ENCODE assay signal across 7 mouse cellular contexts in the genomic region with DNA sequence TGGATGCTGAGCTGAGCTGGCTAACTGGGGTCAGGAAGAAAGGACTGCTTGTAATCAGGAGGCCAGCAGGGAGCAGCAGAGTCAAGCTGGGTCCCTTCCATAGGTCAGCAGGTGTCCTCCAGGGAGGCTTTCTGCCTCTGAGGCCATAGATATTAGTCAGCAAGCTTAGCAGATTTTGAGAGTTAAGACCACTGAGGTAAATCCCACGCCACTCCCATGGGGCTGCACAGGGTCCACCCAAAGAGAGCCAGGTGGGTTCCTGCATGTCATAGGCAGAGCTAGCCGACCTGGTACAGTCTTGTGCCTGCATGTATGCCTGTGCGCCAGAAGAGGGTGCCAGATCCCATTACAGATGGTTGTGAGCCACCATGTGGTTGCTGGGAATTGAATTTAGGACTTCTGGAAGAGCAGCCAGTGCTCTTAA.
A peak's percentile ranks its signal among the peaks of the same experiment; 100 is the strongest.
DNase-seq lines count a peak whose midpoint lies in the region; ATAC-seq lines count a peak whose summit lies in the region.

No protein-coding gene starts in this region.

- no peak overlapping the region for H3K9ac ChIP-seq in kidney, embryonic 14.5 days (ENCODE audit: low read depth, low read length)
- no peak overlapping the region for H3K9ac ChIP-seq in liver, embryonic 12.5 days

- peaks cover 40% of the 10 kb centered on the region for H3K4me1 ChIP-seq in kidney, embryonic 14.5 days (ENCODE audit: control insufficient read depth, insufficient read depth, low read length)
- H3K4me1 ChIP-seq in liver, embryonic 12.5 days = peaks cover 80% of the 10 kb centered on the region

- no peak overlapping the region for H3K4me2 ChIP-seq in kidney, embryonic 14.5 days (replicated peaks; ENCODE audit: low read depth, low read length)
- no peak overlapping the region for H3K4me2 ChIP-seq in liver, embryonic 12.5 days

- H3K9me3 ChIP-seq in kidney, embryonic 14.5 days (ENCODE audit: control insufficient read depth, low read length) = 0 out of 2 replicates have a peak, but pooled peaks cover 2% of the 10 kb centered on the region
- H3K9me3 ChIP-seq in liver, embryonic 12.5 days (replicated peaks) = no peaks in the 10 kb centered on the region

- peak; percentile 53 for DNase-seq in kidney, adult 11 months
- peak; percentile 88 for DNase-seq in ES-CJ7 (ENCODE audit: low read depth, low spot score)
- DNase-seq in brain, adult 2 months (ENCODE audit: low read depth, low spot score) = peak; percentile 65
- no peak for DNase-seq in right cerebral cortex, postnatal 36 days (ENCODE audit: low spot score in 2 of 2)
- DNase-seq in right cerebral cortex, adult 18-20 months = no peak

- H3K36me3 ChIP-seq in kidney, embryonic 14.5 days (ENCODE audit: control insufficient read depth, insufficient read depth, low read length) = no peaks in the 10 kb centered on the region
- H3K36me3 ChIP-seq in liver, embryonic 12.5 days = no peaks in the 10 kb centered on the region

- H3K27ac ChIP-seq in kidney, embryonic 14.5 days (ENCODE audit: low read depth, low read length) = no peak overlapping the region
- no peak overlapping the region for H3K27ac ChIP-seq in liver, embryonic 12.5 days

- H3K27me3 ChIP-seq in kidney, embryonic 14.5 days (ENCODE audit: control insufficient read depth, insufficient read depth, low read length) = no peaks in the 10 kb centered on the region
- H3K27me3 ChIP-seq in liver, embryonic 12.5 days (replicated peaks) = 0 out of 2 replicates have a peak, but pooled peaks cover 6% of the 10 kb centered on the region

- 50% methylated on average over 3 of the region's 3 CpGs for WGBS in kidney, embryonic 14.5 days
- 44% methylated on average over 3 of the region's 3 CpGs for WGBS in liver, embryonic 12.5 days (ENCODE audit: insufficient replicate concordance)

- no peak overlapping the region for H3K4me3 ChIP-seq in kidney, embryonic 14.5 days (ENCODE audit: low read length)
- no peak overlapping the region for H3K4me3 ChIP-seq in liver, embryonic 12.5 days

- ATAC-seq in kidney, embryonic 14.5 days (ENCODE audit: low FRiP score, low TSS enrichment) = no peak
- peak; percentile 28; the same call in 1 of the 2 replicates for ATAC-seq in liver, embryonic 12.5 days

Comparison
In these comparisons a context has a peak if more than half of its experiments do, and no peak if none do; other contexts are left out.
1. DNase-seq: peak in kidney, adult 11 months (single experiment), ES-CJ7 (single experiment) and brain, adult 2 months (single experiment); none in right cerebral cortex, postnatal 36 days (0 of 2) and right cerebral cortex, adult 18-20 months (single experiment).